Mouse (Mus musculus): ENCODE results near the gene Gne.
A peak's percentile ranks its signal among the peaks of the same experiment; 100 is the strongest.
"Not testable (repeated sequence)": the region's sequence is repeated elsewhere in the genome, so short reads cannot be mapped to it uniquely, and the experiment has no call there.

The Gne gene

GRCm38 (mm10) chr4:44072146-44072872, 11.7 kb downstream of the Gne start:
- DNase-seq: peak; percentile 91 to 92

DNA sequence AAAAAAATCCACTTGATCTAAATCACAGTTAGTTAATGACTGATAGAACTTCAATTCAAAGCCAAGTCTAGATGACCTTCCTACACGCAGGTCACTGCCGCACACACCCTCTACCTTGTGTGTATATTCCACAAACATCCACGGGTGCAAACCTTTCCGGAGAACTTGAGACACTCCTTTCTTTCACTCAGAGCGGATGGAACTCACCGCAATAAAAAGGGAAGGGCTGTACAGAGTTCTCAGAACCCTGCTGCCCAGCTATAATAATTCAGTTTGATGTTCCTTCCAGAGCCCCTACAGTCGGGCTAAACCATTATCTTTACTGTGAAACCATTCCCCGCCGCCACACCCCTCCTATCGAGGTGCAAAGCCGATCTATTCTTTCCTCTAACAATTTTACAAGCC, 12.2 kb downstream of the Gne start:
- peak in 1 of 2 experiments; percentile 7 for DNase-seq

GRCm38 (mm10) chr4:44070641-44071040, 13.3 kb downstream of the Gne start:
- DNase-seq: no peak

GRCm38 (mm10) chr4:44069411-44069810, 14.6 kb downstream of the Gne start:
- DNase-seq: no peak

GRCm38 (mm10) chr4:44068736-44069135, 15.2 kb downstream of the Gne start:
- no peak for DNase-seq

GRCm38 (mm10) chr4:44066891-44067290, 17.1 kb downstream of the Gne start:
- no peak for DNase-seq

- DNase-seq: peak; percentile 88 to 92
Observed at GRCm38 (mm10) chr4:44065355-44066025, 18.5 kb downstream of the Gne start.

GRCm38 (mm10) chr4:44062816-44063215, 21.2 kb downstream of the Gne start:
- no peak for DNase-seq

- DNase-seq: no peak
Observed at GRCm38 (mm10) chr4:44062062-44062461, 21.9 kb downstream of the Gne start.

- DNase-seq: no peak
Observed at GRCm38 (mm10) chr4:44059674-44060073, 24.3 kb downstream of the Gne start.

DNA sequence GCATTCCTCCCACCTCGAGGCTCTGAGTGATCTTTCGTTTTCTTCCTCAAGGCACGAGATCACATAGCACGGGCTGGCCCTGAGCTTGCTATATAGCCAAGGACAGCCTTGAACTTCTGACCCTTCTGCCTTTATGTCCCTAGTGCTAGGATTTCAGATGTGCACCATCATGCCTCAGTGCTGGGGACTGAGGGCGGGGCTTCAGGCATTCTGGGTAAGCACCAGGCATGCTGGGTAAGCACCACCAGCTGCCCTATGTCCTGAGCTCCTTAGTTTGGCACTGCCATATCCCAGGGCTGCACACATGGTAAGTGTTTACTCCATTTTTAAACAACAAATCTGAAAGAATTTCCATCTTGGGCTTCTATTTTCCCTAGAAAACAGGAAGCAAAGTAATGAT, 34.2 kb downstream of the Gne start:
- no peak for DNase-seq

- DNase-seq: no peak
Observed at GRCm38 (mm10) chr4:44046066-44046465, 37.9 kb downstream of the Gne start.

- no peak for DNase-seq
Observed at GRCm38 (mm10) chr4:44044685-44045356, 39.2 kb downstream of the Gne start.

DNA sequence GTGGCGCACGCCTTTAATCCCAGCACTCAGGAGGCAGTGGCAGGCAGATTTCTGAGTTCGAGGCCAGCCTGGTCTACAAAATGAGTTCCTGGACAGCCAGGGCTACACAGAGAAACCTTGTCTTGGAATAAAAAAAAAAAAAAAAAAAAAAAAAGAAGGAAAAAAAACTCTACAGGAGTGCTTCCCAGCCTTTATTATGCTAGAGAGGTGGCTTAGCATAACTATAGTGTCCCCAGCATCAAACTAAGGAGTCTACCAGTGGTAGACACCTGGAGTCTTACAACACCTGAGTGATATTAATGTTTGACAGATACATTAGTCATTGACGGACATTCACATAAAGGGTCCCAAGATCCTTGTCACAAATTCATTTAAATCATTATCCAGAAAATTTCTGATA, 40.8 kb downstream of the Gne start:
- not testable (repeated sequence) for DNase-seq

DNA sequence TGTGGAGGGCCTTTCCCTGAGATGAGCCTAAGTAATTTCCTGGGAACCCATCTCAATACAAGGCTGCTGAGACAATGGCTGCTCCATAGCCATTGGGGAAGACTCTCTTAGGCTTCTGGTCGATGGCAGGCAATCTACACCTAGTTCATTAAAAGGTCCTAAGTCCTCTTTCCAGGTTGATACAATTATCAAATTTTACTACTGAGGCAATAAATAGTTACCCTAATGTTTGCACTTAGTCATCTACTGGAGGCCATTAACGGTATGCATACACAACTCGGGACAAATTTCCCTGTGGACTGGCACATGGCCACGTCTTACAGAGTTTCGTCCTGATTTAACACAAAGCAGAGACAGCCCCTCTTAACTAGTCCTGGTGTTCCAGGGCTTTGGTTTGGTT, 41.5 kb downstream of the Gne start:
- no peak for DNase-seq

GRCm38 (mm10) chr4:44040802-44041201, 43.2 kb downstream of the Gne start:
- DNase-seq: no peak

DNA sequence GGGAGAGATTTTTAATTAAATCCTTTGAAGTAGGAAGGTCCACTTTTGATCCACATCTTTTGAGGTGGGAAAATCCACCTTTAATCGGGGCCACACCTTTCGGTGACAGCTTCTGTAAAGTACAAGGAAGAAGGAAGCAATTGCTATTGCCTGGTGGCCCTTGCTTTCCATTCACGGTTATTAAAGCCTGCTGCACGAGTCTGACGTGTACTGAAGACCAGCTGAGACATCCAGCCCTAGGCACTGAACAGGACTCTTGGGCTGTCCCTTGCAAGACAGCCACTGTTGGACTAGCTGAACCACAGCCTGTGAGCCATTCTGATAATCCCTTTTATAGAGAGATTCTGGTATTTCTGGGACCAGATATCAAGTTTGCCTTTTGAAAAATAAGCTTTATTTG, 47.5 kb downstream of the Gne start:
- no peak for DNase-seq

GRCm38 (mm10) chr4:44031521-44031920, 52.5 kb downstream of the Gne start:
- DNase-seq: peak; percentile 61 to 66

DNA sequence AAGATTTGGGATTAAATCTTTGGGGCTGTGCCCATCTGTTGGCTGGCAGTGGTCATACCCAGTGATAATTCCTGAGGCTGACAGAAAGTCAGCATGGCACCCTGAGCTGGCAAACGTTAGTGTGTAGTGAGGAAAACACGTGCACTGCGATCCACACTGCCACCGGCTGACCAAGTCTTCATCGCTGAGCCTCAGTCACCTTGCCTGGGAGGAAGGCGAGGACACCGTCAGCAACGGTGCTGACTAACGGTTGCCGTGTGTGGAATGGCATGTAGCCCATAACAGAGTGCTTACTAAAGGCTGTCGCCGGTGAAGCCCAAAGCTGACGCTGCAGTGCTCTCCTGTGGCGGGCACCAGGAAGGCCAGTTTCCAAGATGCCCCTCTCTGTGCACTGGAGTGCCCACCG, 54.3 kb downstream of the Gne start:
- DNase-seq: peak; percentile 33 to 49

GRCm38 (mm10) chr4:44028303-44029135, 55.5 kb downstream of the Gne start:
- DNase-seq: peak in 1 of 2 experiments; percentile 39

DNA sequence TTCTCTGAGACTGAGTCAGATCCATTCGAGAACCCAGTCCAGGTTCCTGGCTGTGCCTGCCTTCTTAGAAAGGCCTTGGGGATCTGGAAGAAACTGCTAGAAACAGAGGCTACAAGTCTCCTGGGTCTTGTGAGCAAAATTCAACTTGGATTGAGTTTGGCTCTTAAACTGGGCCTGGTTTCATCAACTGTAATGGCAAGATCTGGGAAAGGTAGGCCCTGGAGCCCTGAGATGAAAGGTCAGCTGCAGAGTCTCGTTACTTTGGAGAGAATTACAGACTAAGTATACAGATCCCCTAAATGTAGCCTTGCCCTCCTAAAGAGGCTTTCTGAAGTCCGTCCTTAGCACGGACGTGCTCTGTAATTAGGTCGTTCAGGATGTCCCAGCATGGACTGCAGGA, 58.4 kb downstream of the Gne start:
- no peak for DNase-seq

GRCm38 (mm10) chr4:44024241-44024640, 59.7 kb downstream of the Gne start:
- DNase-seq: no peak

- peak in 1 of 2 experiments; percentile 1 for DNase-seq
Observed at GRCm38 (mm10) chr4:44023681-44024080, 60.3 kb downstream of the Gne start.

Data from cerebellum, adult 18-20 months (tissue).